Mouse (Mus musculus) left cerebral cortex, adult 8-10 months (tissue): ENCODE data around the gene F11r. TPM values are rescaled to one million over a fixed set of nuclear protein-coding genes. Genes with fewer than 3 reads are reported as not detected.

Experiments
- total RNA-seq, 4 experiments: library from RNA; stranded (reverse); gene quantifications; 2 replicates each; pipeline ENCODE4 v1.2.4; 2022

Gene F11r
- total RNA-seq, 4 experiments from 2014 or later: 7.7 to 10.3 (median 9.1) TPM

Other genes with a start within 250 kb of the F11r start
- gene Pcp4l1, start 241.3 kb upstream of the F11r start, total RNA-seq: 100 to 1,000 TPM; 165 to 185 (median 176) TPM
- gene Nr1i3, start 223.6 kb upstream of the F11r start, total RNA-seq: under 1 TPM; 0.14 to 0.55 (median 0.31) TPM
- 10 to 100 TPM; 70.2 to 87.9 (median 76.7) TPM for gene Tomm40l, start 215.0 kb upstream of the F11r start, total RNA-seq
- gene Apoa2, start 212.5 kb upstream of the F11r start, total RNA-seq: 1 to 10 TPM; 1.7 to 2.8 (median 2.6) TPM
- 10 to 100 TPM in 3 of 4 experiments, 1 to 10 TPM in 1; 9.1 to 63.9 (median 28.2) TPM for gene Fcer1g, start 203.2 kb upstream of the F11r start, total RNA-seq
- gene Adamts4, start 187.1 kb upstream of the F11r start, total RNA-seq: 10 to 100 TPM; 13.0 to 14.1 (median 13.3) TPM
- 100 to 1,000 TPM; 285 to 306 (median 298) TPM for gene Ndufs2, start 186.1 kb upstream of the F11r start, total RNA-seq
- 10 to 100 TPM; 60.7 to 69.2 (median 63.4) TPM for gene B4galt3, start 167.2 kb upstream of the F11r start, total RNA-seq
- gene Ppox, start 156.3 kb upstream of the F11r start, total RNA-seq: 10 to 100 TPM; 29.1 to 35.0 (median 30.4) TPM
- gene Usp21, start 149.5 kb upstream of the F11r start, total RNA-seq: 10 to 100 TPM; 46.5 to 56.3 (median 50.5) TPM
- 100 to 1,000 TPM; 103 to 116 (median 110) TPM for gene Ufc1, start 142.5 kb upstream of the F11r start, total RNA-seq
- 10 to 100 TPM; 35.0 to 39.7 (median 37.4) TPM for gene Dedd, start 108.4 kb upstream of the F11r start, total RNA-seq
- 10 to 100 TPM; 35.8 to 48.8 (median 43.5) TPM for gene Nit1, start 91.9 kb upstream of the F11r start, total RNA-seq
- 100 to 1,000 TPM; 107 to 204 (median 164) TPM for gene Pfdn2, start 91.9 kb upstream of the F11r start, total RNA-seq
- 10 to 100 TPM in 3 of 4 experiments, 1 to 10 TPM in 1; 10.0 to 12.8 (median 12.4) TPM for gene Klhdc9, start 76.7 kb upstream of the F11r start, total RNA-seq
- gene Nectin4, start 67.4 kb upstream of the F11r start, total RNA-seq: 1 to 10 TPM; 4.3 to 4.9 (median 4.6) TPM
- gene Arhgap30, start 48.6 kb upstream of the F11r start, total RNA-seq: 1 to 10 TPM; 2.1 to 5.5 (median 3.0) TPM
- 100 to 1,000 TPM in 1 of 4 experiments, 10 to 100 TPM in 3; 89.5 to 102 (median 96.9) TPM for gene Usf1, start 26.2 kb upstream of the F11r start, total RNA-seq
- gene Tstd1, start 18.7 kb upstream of the F11r start, total RNA-seq: 1 to 10 TPM; 1.5 to 3.2 (median 2.4) TPM
- gene Alyref2, start 65.9 kb downstream of the F11r start, total RNA-seq: 1 to 10 TPM; 4.2 to 6.5 (median 4.6) TPM
- gene Itln1, start 97.8 kb downstream of the F11r start, total RNA-seq: not detected
- under 1 TPM; 0.13 to 0.93 (median 0.41) TPM for gene Cd244a, start 121.7 kb downstream of the F11r start, total RNA-seq
- gene Ly9, start 169.9 kb downstream of the F11r start, total RNA-seq: 1 to 10 TPM in 2 of 4 experiments, under 1 TPM in 1, not detected in 1; 0.28 to 2.3 (median 1.7) TPM
- gene Slamf7, start 215.5 kb downstream of the F11r start, total RNA-seq: under 1 TPM in 2 of 4 experiments, not detected in 2; 0.07 to 0.15 TPM
- gene Cd48, start 244.5 kb downstream of the F11r start, total RNA-seq: 1 to 10 TPM in 2 of 4 experiments, under 1 TPM in 2; 0.68 to 4.8 (median 2.5) TPM